Mouse (Mus musculus) macrophage (primary cell): ENCODE results near the gene Tnfrsf26. TPM values are rescaled to one million over a fixed set of nuclear protein-coding genes. Genes with fewer than 3 reads are reported as not detected.

ENCODE experiments used
- H3K27ac ChIP-seq: fragments of 350-480 bp; formaldehyde crosslinking; 2 replicates; pipeline ENCODE4 v1.9.0; 2021
- H3K36me3 ChIP-seq: fragments of 350-480 bp; formaldehyde crosslinking; 2 replicates; pipeline ENCODE4 v1.9.0; 2021; ENCODE audit errors: inconsistent target
- H3K4me3 ChIP-seq: fragments of 350-480 bp; formaldehyde crosslinking; 2 replicates; pipeline ENCODE4 v1.9.0; 2021; ENCODE audit errors: inconsistent target
- H3K79me2 ChIP-seq: fragments of 350-480 bp; formaldehyde crosslinking; 2 replicates; pipeline ENCODE4 v1.9.0; 2021; ENCODE audit errors: inconsistent target
- WGBS: methylation state at CpG from one replicate; pipeline ENCODE4 v1.1.7; 2026; ENCODE audit warnings: inconsistent platforms; ENCODE audit not compliant: missing documents; 5-methylcytosine and 5-hydroxymethylcytosine counted together
- polyA plus RNA-seq: library from polyadenylated mRNA; stranded (reverse); fragments of 250-400 nt; gene quantifications from 3 replicates; pipeline ENCODE4 v1.2.4, GENCODE M21; 2018; ENCODE audit warnings: inconsistent platforms

Gene Tnfrsf26
- polyA plus RNA-seq, 1 experiment from 2014 or later: 5.9 TPM

DNA sequence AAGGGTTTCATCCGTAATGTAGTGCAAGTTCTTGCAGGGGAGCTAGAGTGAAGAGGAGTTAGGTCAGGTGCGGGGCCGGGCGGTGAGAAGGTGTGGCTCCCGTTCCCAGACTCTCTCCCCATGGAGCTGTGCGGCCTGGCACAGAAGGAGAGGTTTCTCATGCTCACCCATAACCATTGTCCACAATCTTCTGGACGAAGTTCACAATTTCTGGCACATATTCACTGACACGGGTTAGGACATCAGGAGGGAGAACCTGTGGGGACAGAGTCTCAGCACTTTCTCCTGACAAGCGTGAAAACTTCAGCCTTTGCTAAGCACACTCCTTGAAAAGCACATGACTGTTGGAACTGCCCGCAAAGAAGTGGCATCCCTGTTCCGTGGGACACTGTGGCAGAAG, 52.8 kb downstream of the Tnfrsf26 start:
- H3K27ac ChIP-seq: no peak overlapping the region
- H3K36me3 ChIP-seq: peaks cover 92% of the 10 kb centered on the region
- no peaks in the 10 kb centered on the region for H3K79me2 ChIP-seq
- H3K4me3 ChIP-seq: no peak overlapping the region
- 97% methylated on average over 11 of the region's 11 CpGs for WGBS

- Histone ChIP-seq H3K79me2 (no peaks in the 10 kb centered on the region), H3K27ac (no peak overlapping the region), H3K4me3 (no peak overlapping the region), H3K36me3 (peaks cover 98% of the 10 kb centered on the region)
- WGBS: 24% methylated on average over 3 of the region's 3 CpGs
Observed at GRCm38 (mm10) chr7:143565648-143566039, 62.9 kb downstream of the Tnfrsf26 start.

DNA sequence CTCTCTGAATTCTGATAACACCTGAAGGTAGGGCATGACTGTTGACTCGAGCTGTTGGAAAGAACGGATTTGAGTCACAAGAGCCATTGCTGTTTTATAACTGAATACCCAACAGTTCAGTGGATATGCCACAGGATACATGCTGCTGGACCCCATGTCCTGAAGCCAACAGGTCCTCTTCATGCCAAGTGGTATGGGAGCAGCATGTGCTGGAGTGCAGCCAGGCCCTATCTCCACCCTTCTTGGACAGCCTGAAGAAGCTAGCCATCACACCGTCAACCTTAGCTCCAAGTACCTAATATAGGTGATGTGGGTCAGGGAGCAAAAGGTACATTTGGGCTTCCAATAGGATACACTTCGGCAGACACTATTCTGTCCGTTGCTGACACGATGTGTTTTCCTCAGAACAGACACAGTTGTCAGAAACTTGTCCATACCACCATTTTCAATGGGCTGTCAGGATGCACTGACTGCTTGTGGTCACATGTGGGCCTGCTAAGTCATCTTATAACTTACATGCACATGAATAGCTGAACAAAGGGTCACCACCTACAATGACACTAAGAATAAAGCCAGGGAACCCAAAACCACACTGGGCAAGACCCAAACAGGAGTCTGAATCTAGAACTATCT, 63.4 kb downstream of the Tnfrsf26 start:
- H3K27ac ChIP-seq: no peak overlapping the region
- no peak overlapping the region for H3K4me3 ChIP-seq
- 64% methylated on average over 6 of the region's 6 CpGs for WGBS
- peaks cover 98% of the 10 kb centered on the region for H3K36me3 ChIP-seq
- H3K79me2 ChIP-seq: no peaks in the 10 kb centered on the region

GRCm38 (mm10) chr7:143563787-143564186, 64.7 kb downstream of the Tnfrsf26 start:
- Histone ChIP-seq H3K27ac (no peak overlapping the region), H3K36me3 (peaks cover 95% of the 10 kb centered on the region), H3K4me3 (no peak overlapping the region), H3K79me2 (no peaks in the 10 kb centered on the region)
- WGBS: 95% methylated on average over 5 of the region's 5 CpGs

Other genes starting within 250 kb of the Tnfrsf26 start
- 16.5 to 94.4 TPM (median 33.3 TPM) in 3 replicates for gene Cdkn1c, start 167.7 kb downstream of the Tnfrsf26 start, polyA plus RNA-seq
- 2.0 to 3.1 TPM (median 2.3 TPM) in 3 replicates for gene Slc22a18, start 155.0 kb downstream of the Tnfrsf26 start, polyA plus RNA-seq
- gene Phlda2, start 125.6 kb downstream of the Tnfrsf26 start, polyA plus RNA-seq: not detected in 3 replicates
- gene Nap1l4, start 79.6 kb downstream of the Tnfrsf26 start, polyA plus RNA-seq: 53.7 to 124 TPM (median 75.6 TPM) in 3 replicates
- 22.1 to 22.6 TPM (median 22.5 TPM) in 3 replicates for gene Cars, start 28.6 kb downstream of the Tnfrsf26 start, polyA plus RNA-seq
- 2.7 to 8.5 TPM (median 3.7 TPM) in 3 replicates for gene Tnfrsf22, start 20.9 kb upstream of the Tnfrsf26 start, polyA plus RNA-seq
- 11.0 to 17.9 TPM (median 11.0 TPM) in 3 replicates for gene Tnfrsf23, start 57.1 kb upstream of the Tnfrsf26 start, polyA plus RNA-seq
- gene Osbpl5, start 128.3 kb upstream of the Tnfrsf26 start, polyA plus RNA-seq: 1.00 to 1.6 TPM (median 1.2 TPM) in 3 replicates
- not detected in 3 replicates for gene Mrgprg, start 138.3 kb upstream of the Tnfrsf26 start, polyA plus RNA-seq
- 3.9 to 5.1 TPM (median 4.2 TPM) in 3 replicates for gene Mrgpre, start 155.8 kb upstream of the Tnfrsf26 start, polyA plus RNA-seq
- gene Nadsyn1, start 194.1 kb upstream of the Tnfrsf26 start, polyA plus RNA-seq: 2.6 to 5.3 TPM (median 4.6 TPM) in 3 replicates
- 16.3 to 35.3 TPM (median 33.0 TPM) in 3 replicates for gene Dhcr7, start 194.4 kb upstream of the Tnfrsf26 start, polyA plus RNA-seq
- not detected in 3 replicates for gene Gm498, start 238.1 kb upstream of the Tnfrsf26 start, polyA plus RNA-seq